Mouse (Mus musculus): ENCODE data around the gene P4hb. TPM values are rescaled to one million over a fixed set of nuclear protein-coding genes. Genes with fewer than 3 reads are reported as not detected.
"Not testable (repeated sequence)": the region's sequence is repeated elsewhere in the genome, so short reads cannot be mapped to it uniquely, and the experiment has no call there.

The P4hb gene
- total RNA-seq, 2 experiments from 2014 or later: 440 to 468 TPM

GRCm38 (mm10) chr11:120598990-120599549, 26.0 kb upstream of the P4hb start:
- DNase-seq (ENCODE audit: low spot score in 2 of 2): no peak

DNA sequence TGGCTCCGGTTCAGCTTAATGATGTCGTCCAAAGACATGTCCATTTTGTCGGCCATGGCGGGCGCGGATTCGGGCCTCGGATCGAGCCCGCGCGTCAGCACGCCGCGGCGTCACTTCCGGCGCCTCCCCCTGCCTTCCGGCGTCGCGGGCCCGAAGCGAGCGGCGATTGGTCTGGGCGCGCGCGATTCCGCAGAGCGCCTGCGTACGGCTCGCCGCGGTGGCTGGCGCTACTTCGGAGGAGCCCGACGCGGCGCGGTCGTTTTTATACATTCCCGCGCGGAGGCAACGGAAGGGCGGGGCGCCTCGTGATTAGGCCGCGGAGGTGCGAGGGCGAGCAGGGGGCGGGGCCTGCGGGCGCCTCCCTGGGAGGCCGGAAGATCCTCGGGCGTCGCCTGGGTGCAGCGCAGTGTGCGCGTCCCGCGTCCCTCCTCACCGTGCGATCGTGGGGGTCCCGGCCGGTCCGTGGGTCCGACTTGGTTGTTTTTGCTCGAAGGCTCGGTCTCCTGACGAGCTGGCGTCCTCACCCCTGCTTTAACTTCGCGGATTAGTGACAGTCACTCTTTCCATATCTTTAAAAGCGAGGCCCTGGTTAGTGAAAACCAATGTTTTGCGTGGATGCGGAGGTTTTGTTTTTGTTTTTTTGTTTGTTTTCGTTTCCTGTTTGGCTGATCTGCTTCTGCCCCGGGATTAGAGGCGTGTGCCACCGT, 25.4 kb upstream of the P4hb start, which contains the start of the genes Alyref and Anapc11:
Alyref (minus strand) TSS at position 83 of the 707 bp plus-strand sequence.
Anapc11 (plus strand) TSS at position 139 of the 707 bp plus-strand sequence.
- DNase-seq (ENCODE audit: low spot score in 2 of 2): peak; percentile 94 to 96

- DNase-seq (ENCODE audit: low spot score in 2 of 2): no peak
Measured at GRCm38 (mm10) chr11:120597240-120598235, 24.5 kb upstream of the P4hb start.

- DNase-seq (ENCODE audit: low spot score in 2 of 2): no peak
Measured at GRCm38 (mm10) chr11:120588531-120588930, 15.5 kb upstream of the P4hb start.

DNA sequence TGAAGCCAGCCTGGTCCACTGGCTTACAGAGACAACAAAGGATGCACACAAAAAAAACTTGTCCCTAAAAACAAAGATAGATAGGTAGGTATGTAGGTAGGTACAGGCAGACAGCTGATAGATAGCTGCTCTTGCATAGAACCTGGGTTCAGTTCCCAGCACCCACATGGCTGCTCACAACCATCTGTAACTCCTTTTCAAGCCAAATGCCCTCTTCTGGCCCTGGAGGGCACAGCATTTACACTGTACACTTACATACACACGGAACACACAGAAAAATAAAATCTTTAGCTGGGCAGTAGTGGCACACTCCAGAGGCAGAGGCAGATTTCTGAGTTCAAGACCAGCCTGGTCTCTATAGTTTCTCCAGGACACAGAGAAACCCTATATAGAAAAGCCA, 10.9 kb upstream of the P4hb start:
- DNase-seq (ENCODE audit: low spot score in 2 of 2): no peak

- not testable (repeated sequence) for DNase-seq (ENCODE audit: low spot score in 2 of 2)
Measured at GRCm38 (mm10) chr11:120582982-120583293, 9.9 kb upstream of the P4hb start.

DNA sequence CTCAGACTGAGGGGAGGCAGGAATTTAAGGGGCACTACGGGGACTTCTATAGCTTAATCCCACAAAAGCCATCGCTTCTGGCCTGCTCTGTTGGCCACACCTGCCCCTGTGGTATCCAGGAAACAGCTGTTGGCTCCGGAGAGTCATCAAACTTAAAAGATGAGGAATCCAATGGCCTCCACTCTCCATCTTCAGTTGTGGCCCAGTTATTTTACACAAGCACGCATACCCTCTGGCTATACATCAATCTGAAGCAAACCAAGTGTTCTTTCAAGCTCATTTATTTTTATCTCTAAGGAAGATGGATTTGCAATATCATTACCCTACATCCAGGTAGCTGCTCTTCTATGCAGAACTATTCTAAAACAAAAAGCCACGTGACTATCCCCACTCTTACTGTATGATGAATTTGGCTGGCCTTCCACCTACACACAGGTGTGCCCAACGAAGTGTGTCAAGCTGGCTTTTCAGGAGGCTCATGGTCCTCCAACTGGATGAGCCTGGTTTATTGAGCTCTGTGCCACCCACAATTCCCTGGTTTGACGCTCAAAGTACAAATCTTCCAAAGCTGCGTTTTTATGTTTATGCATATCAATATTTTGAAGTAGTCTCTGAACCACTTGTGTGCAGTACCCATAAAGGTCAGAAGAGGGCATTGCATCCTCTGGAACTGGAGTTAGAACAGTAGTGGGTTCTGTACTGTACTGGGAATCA, 9.4 kb upstream of the P4hb start:
- no peak for DNase-seq (ENCODE audit: low spot score in 2 of 2)

GRCm38 (mm10) chr11:120581490-120582267, 8.6 kb upstream of the P4hb start, which contains the start of gene Arhgdia:
Arhgdia (minus strand) TSS chr11:120581624.
- peak; percentile 90 to 93 for DNase-seq (ENCODE audit: low spot score in 2 of 2)

DNA sequence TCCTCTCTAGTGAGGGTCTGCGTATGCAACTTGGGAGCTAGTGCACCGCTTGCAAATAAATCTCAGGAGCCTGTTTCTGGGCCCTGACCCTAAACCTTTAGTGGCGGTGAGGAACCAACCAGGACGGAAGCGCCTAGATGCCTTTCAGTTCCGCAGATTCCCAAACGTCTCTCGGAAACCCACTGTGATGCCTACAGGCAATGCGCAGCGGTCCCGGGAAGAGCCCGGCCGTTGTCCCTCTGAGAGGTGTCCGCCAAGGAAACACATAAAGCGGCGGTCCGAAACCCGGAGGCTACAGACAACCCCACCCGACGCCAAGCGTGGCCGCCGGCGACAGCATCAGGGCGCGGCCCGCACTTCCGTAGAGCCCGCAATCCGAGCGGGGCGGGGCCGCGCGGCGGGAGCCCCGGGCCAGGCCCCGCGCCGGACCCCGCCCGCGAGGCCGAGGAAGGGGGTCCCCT, 7.8 kb upstream of the P4hb start:
- peak; percentile 43 to 53 for DNase-seq (ENCODE audit: low spot score in 2 of 2)

DNA sequence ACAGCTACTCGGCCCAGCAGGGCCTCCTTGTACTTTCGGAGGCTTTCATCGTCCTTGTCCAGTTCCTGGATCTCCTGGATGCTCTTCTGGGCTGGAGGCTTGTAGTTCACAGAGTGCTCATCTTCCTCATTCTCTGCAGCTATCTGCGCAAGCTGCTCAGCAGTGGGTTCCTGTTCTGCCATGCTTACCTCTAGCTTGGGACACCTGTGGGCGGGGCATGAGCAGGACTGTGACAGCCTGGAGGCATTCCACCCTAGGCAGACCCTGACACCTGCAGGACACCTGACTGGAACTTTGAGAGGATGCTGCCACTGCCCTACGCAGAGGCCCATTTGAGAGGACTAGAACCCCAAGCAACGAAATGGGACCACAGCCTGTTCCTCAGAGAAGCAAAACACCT, 7.1 kb upstream of the P4hb start:
- no peak for DNase-seq (ENCODE audit: low spot score in 2 of 2)

DNA sequence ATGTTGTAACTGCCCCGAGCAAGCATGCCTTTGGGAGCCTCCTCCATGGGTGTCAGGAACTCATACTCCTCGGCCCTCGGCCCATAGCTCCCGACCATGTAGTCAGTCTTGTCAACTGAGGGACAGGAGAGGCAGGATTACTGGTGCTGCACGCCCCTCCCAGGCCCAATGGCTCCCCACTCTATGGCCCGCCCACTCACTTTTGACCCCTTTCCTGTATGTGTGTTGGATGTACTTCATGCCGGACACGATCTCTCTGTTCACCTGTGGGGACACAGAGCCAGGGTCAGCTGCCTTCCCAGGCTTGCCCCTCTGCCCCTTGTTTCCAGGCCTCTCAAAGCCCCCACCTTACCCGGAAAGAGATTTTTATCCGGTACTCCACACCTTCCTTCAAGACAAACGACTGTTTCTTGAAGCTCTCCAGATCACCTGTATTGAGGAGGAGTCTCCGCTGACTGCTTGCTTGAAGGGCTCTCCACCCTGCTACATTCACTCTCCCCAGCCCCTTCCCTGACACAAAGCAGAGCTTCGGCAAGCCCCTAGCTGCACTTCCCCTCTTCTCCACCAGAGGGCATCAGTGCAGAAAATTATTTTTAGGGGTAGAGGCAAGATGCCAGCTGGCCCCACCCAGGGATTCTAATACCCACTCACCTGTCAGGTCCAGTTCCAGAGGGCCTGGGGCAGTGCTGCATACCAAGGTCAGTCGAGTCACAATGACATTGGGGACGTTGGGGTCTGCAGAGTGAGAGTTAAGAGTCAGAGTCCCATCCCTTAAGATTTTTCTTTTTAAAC, 6.5 kb upstream of the P4hb start:
- peak; percentile 74 to 76 for DNase-seq (ENCODE audit: low spot score in 2 of 2)

- DNase-seq (ENCODE audit: low spot score in 2 of 2): no peak
Measured at GRCm38 (mm10) chr11:120578694-120579243, 5.7 kb upstream of the P4hb start.

- no peak for DNase-seq (ENCODE audit: low spot score in 2 of 2)
Measured at GRCm38 (mm10) chr11:120578024-120578693, 5.1 kb upstream of the P4hb start.

GRCm38 (mm10) chr11:120577211-120578023, 4.4 kb upstream of the P4hb start:
- DNase-seq (ENCODE audit: low spot score in 2 of 2): no peak

DNA sequence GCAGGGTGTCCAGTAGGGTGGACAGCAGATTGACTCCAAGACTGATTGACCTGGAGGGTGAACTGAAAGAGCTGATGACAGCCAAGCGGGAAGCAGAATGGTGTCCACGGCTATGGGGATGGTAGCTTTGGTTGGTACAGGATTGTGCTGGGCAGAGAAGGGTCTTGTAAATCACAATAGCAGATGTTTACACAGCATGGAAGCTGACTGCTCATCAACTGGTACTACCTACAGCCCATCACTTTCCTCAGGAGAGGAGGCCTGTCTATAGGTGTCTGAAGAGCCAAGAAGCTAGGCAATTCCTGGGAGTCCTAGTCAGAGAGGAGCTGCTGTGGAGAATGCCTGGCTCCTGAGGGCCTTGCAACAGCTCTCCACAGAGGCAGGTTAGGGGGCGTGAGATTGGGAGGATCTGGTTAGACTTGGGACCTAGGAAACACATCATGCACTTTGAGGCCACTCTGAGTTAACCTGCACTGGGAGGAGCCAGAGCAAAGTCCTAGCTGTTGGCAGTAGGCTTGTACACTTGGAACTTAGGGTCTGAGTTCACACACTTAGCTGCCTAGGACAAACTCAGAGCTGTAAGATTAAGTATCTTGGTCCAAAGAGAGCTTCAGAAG, 3.4 kb upstream of the P4hb start:
- DNase-seq (ENCODE audit: low spot score in 2 of 2): no peak

DNA sequence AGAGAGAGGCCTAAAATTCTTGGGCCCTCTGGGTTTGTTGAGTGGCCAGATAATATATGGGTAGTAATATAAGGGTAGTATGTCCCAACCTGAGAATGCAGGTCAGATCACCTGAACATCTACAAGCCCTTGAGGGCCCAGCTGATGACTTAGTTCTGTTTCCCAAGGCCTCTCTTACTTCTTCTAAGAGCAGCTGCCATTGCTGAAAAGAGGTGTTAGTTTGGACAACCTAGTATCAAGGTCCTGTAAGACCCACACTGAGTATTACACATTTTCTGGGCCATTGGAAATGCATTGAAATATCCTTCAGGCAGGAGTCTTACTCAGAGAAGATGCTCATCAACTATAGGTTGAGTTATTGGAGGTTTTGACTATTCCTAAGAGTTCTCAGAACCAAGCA, 2.9 kb upstream of the P4hb start:
- DNase-seq (ENCODE audit: low spot score in 2 of 2): no peak

DNA sequence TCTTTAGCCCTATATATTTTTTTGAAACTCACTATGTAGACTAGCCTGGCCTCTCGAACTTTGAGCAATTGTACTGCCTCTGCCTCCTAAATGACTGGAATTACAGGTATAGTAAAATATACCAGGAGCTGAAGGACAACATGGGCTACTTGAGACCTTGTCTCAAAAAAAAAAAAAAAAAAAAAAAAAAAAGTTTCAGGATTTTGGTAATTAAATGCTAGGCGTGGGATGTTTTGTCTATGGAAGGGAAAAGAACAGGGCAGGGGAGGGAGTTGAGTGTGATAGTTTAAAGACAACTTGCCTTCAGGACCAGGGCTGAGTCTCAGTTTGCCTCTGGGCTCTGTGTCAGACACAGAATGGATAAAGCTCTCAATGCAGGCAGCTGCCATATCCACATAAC, 2.0 kb upstream of the P4hb start:
- DNase-seq (ENCODE audit: low spot score in 2 of 2): no peak

Data from adrenal gland, adult 18-20 months (tissue).